26 mouse cellular contexts compared by ENCODE assay signal in genomic region chr10:68714302-68714701, GRCm38 (mm10).
"Had no signal": no experiment of that assay in that cellular context is flagged by ENCODE, and none has a peak within 500 bp of the region (broad histone marks: within the 10 kb centered on the region; RNA-seq: fewer than 3 reads in every experiment).

No protein-coding gene starts in this region.

- H3K27me3 ChIP-seq: heart, embryonic 12.5 days; hindbrain, embryonic 12.5 days; intestine, embryonic 15.5 days; kidney, embryonic 15.5 days; limb, embryonic 12.5 days had no signal

- H3K4me2 ChIP-seq: heart, embryonic 12.5 days; hindbrain, embryonic 12.5 days; hindbrain, embryonic 14.5 days; intestine, embryonic 15.5 days; kidney, embryonic 15.5 days; limb, embryonic 12.5 days; liver, embryonic 11.5 days had no signal

- H3K4me3 ChIP-seq: heart, embryonic 10.5 days; heart, embryonic 12.5 days; hindbrain, embryonic 10.5 days; hindbrain, embryonic 12.5 days; intestine, embryonic 15.5 days; kidney, embryonic 15.5 days; limb, embryonic 10.5 days; limb, embryonic 12.5 days had no signal

- H3K4me1 ChIP-seq: heart, embryonic 12.5 days; hindbrain, embryonic 10.5 days; hindbrain, embryonic 12.5 days; intestine, embryonic 15.5 days; kidney, embryonic 15.5 days; limb, embryonic 10.5 days; limb, embryonic 12.5 days had no signal

- ATAC-seq: hindbrain, embryonic 16.5 days; inflammation-experienced regulatory T-cells, adult 6 months; intestine, embryonic 15.5 days; intestine, postnatal 0 days had no signal

- DNase-seq: gastrocnemius, postnatal 14 days; gastrocnemius, postnatal 36 days; heart, adult 18-20 months; heart, postnatal 10 days; heart, postnatal 4 days; kidney, adult 18-20 months; kidney, adult 8-10 months; kidney, postnatal 14 days; kidney, postnatal 36 days; layer of hippocampus, adult 9-11 months; layer of hippocampus, postnatal 36 days; liver had no signal

- H3K27ac ChIP-seq: heart, embryonic 10.5 days; hindbrain, embryonic 10.5 days; hindbrain, embryonic 12.5 days; hindbrain, embryonic 14.5 days; intestine, embryonic 15.5 days; kidney, embryonic 15.5 days; kidney, postnatal 0 days; limb, embryonic 10.5 days; limb, embryonic 12.5 days had no signal

- H3K9me3 ChIP-seq: heart, embryonic 10.5 days; heart, embryonic 12.5 days; hindbrain, embryonic 10.5 days; hindbrain, embryonic 12.5 days; intestine, embryonic 15.5 days; kidney, embryonic 15.5 days; limb, embryonic 10.5 days; limb, embryonic 12.5 days had no signal

- H3K9ac ChIP-seq: heart, embryonic 12.5 days; hindbrain, embryonic 12.5 days; hindbrain, embryonic 14.5 days; intestine, embryonic 15.5 days; kidney, embryonic 15.5 days; limb, embryonic 12.5 days had no signal

- H3K36me3 ChIP-seq: heart, embryonic 10.5 days; heart, embryonic 12.5 days; hindbrain, embryonic 10.5 days; hindbrain, embryonic 12.5 days; intestine, embryonic 15.5 days; kidney, embryonic 15.5 days; limb, embryonic 10.5 days; limb, embryonic 12.5 days had no signal
